Mouse (Mus musculus): ENCODE measurements at regions not wholly inside any gene's neighbourhood (a gene's known extent, or its start where the extent isn't known, plus 50 kb on each side); places are given as distances from the start of the nearest gene placed in this dataset.

- DNase-seq = no peak
Observed at GRCm38 (mm10) chr13:110911866-110912265, 342.9 kb upstream of the Actbl2 start.

GRCm38 (mm10) chr13:110913177-110913576 is 341.6 kb upstream of the Actbl2 start:
- DNase-seq = no peak

- DNase-seq = no peak
Observed at GRCm38 (mm10) chr13:110913687-110914086, 341.1 kb upstream of the Actbl2 start.

- DNase-seq = no peak
Observed at GRCm38 (mm10) chr13:110915161-110915560, 339.7 kb upstream of the Actbl2 start.

GRCm38 (mm10) chr13:110923936-110924335 is 330.9 kb upstream of the Actbl2 start:
- no peak for DNase-seq

GRCm38 (mm10) chr13:110924897-110925296 is 329.9 kb upstream of the Actbl2 start:
- no peak for DNase-seq

GRCm38 (mm10) chr13:110928143-110928542 is 326.7 kb upstream of the Actbl2 start:
- DNase-seq = no peak

GRCm38 (mm10) chr13:110928894-110929293 is 325.9 kb upstream of the Actbl2 start:
- DNase-seq = no peak

- no peak for DNase-seq
Observed at GRCm38 (mm10) chr13:110929579-110929978, 325.2 kb upstream of the Actbl2 start.

- no peak for DNase-seq
Observed at GRCm38 (mm10) chr13:110941587-110941986, 313.2 kb upstream of the Actbl2 start.

GRCm38 (mm10) chr13:110942986-110943644 is 311.7 kb upstream of the Actbl2 start:
- no peak for DNase-seq

- no peak for DNase-seq
Observed at GRCm38 (mm10) chr13:110944061-110944460, 310.8 kb upstream of the Actbl2 start.

GRCm38 (mm10) chr13:110944683-110945082 is 310.1 kb upstream of the Actbl2 start:
- no peak for DNase-seq

GRCm38 (mm10) chr13:110960212-110960611 is 294.6 kb upstream of the Actbl2 start:
- no peak for DNase-seq

GRCm38 (mm10) chr13:110967109-110967508 is 287.7 kb upstream of the Actbl2 start:
- peak; percentile 15 for DNase-seq

- DNase-seq = peak; percentile 67 to 69
Observed at GRCm38 (mm10) chr13:110967626-110968506, 286.9 kb upstream of the Actbl2 start.

GRCm38 (mm10) chr13:110968507-110968905 is 286.3 kb upstream of the Actbl2 start:
- no peak for DNase-seq

GRCm38 (mm10) chr13:110977379-110977778 is 277.4 kb upstream of the Actbl2 start:
- DNase-seq = no peak

- DNase-seq = no peak
Observed at GRCm38 (mm10) chr13:110978022-110978421, 276.8 kb upstream of the Actbl2 start.

- DNase-seq = no peak
Observed at GRCm38 (mm10) chr13:110990677-110991076, 264.1 kb upstream of the Actbl2 start.

GRCm38 (mm10) chr13:110991121-110991520 is 263.7 kb upstream of the Actbl2 start:
- no peak for DNase-seq

- DNase-seq = no peak
Observed at GRCm38 (mm10) chr13:110994596-110994995, 260.2 kb upstream of the Actbl2 start.

GRCm38 (mm10) chr13:111002670-111003069 is 252.1 kb upstream of the Actbl2 start:
- DNase-seq = no peak

- DNase-seq = no peak
Observed at GRCm38 (mm10) chr13:111014142-111014541, 240.7 kb upstream of the Actbl2 start.
